Mouse (Mus musculus): ENCODE results near the gene Celf1. TPM values are rescaled to one million over a fixed set of nuclear protein-coding genes. Genes with fewer than 3 reads are reported as not detected.

Gene Celf1
- polyA plus RNA-seq, 1 experiment from 2014 or later, result 78.8 TPM

DNA sequence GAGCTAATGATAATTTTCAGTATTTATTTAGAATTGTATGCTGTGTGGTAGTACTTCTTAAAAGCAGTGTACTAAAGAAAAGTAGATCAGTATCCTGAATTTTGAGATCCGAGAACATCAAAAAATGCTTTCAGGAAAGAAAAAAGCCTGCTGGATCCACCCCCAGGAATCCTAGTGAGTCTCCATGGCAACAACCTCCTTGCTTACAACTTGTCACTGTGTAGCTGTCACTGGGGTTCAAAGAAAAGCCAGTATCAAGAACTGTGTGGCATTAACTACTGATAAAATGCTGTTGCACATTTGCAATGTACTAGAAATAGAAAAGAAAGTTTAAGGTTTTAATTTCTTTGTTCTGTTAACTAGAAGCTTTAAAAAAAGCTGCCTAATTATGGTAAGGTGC lies 15.9 kb downstream of the Celf1 start:
- Histone ChIP-seq H3K4me3 (ENCODE audit: low read depth, low read length) (no peak overlapping the region), H3K9ac (ENCODE audit: low read depth, low read length) (no peak overlapping the region), H3K36me3 (ENCODE audit: control insufficient read depth, insufficient read depth, low read length) (no peaks in the 10 kb centered on the region), H3K4me1 (replicated peaks; ENCODE audit: control insufficient read depth, insufficient read depth, low read length) (no peaks in the 10 kb centered on the region), H3K27ac (ENCODE audit: low read depth, low read length) (no peak overlapping the region), H3K4me2 (replicated peaks; ENCODE audit: low read depth, low read length) (no peak overlapping the region), H3K9me3 (ENCODE audit: control insufficient read depth, low read length) (no peaks in the 10 kb centered on the region), H3K27me3 (ENCODE audit: control insufficient read depth, insufficient read depth, low read length) (no peaks in the 10 kb centered on the region)
- DNase-seq (ENCODE audit: low spot score) (peak; percentile 31), ATAC-seq (ENCODE audit: low FRiP score) (no peak)
- 27% methylated on average over 1 of the region's 1 CpGs for WGBS

DNA sequence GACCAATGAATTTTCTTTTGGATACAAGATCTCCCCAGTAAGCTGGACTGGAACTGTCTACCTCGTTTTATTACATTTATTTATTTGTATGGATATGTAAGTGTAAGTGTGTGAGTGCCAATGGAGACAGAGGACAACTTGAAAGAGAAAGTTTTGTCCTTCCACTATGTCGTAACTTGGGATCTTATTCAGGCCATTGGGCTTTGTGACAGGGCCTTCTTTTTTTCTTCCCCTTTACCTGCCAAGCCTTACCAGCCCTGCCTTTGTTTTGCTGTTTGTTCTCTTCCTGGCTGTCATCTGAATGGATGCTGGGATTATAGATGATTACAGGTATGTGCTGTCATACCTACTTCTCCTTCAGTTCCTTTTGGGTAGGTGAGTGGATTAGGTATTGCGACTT lies 18.7 kb downstream of the Celf1 start:
- ATAC-seq (ENCODE audit: low FRiP score), result no peak

DNA sequence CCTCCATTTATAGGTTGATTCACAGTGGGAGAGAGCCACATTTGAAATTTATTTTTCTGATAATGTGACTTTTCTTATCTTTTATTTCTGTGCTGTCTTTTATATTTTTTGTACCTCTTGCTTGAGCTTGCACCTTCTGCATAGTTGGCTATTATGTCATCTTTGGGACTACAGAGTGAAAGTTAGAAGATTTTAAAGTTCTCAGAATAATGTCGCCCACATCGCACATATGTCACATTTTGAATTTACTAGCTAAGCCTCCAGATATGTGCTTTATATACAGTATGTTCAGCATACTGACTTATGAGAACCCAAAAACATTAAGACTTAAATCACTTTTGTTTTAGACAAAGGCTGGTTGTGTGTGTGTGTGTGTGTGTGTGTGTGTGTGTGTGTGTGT lies 19.8 kb downstream of the Celf1 start:
- DNase-seq (ENCODE audit: low spot score) (no peak), ATAC-seq (ENCODE audit: low FRiP score) (no peak)
- H3K27me3 ChIP-seq (ENCODE audit: control insufficient read depth, insufficient read depth, low read length), result no peaks in the 10 kb centered on the region
- H3K4me2 ChIP-seq (replicated peaks; ENCODE audit: low read depth, low read length), result no peak overlapping the region
- no peaks in the 10 kb centered on the region for H3K9me3 ChIP-seq (ENCODE audit: control insufficient read depth, low read length)
- H3K27ac ChIP-seq (ENCODE audit: low read depth, low read length), result no peak overlapping the region
- no peaks in the 10 kb centered on the region for H3K36me3 ChIP-seq (ENCODE audit: control insufficient read depth, insufficient read depth, low read length)
- no peak overlapping the region for H3K9ac ChIP-seq (ENCODE audit: low read depth, low read length)
- H3K4me3 ChIP-seq (ENCODE audit: low read depth, low read length), result no peak overlapping the region
- WGBS, result 98% methylated on average over 2 of the region's 2 CpGs
- no peaks in the 10 kb centered on the region for H3K4me1 ChIP-seq (replicated peaks; ENCODE audit: control insufficient read depth, insufficient read depth, low read length)

More for the DNA sequence above, 18.7 kb downstream of the Celf1 start:
- Histone ChIP-seq H3K4me1 (replicated peaks; ENCODE audit: control insufficient read depth, insufficient read depth, low read length) (no peaks in the 10 kb centered on the region), H3K4me3 (ENCODE audit: low read depth, low read length) (no peak overlapping the region), H3K27me3 (ENCODE audit: control insufficient read depth, insufficient read depth, low read length) (no peaks in the 10 kb centered on the region), H3K9me3 (ENCODE audit: control insufficient read depth, low read length) (no peaks in the 10 kb centered on the region), H3K36me3 (ENCODE audit: control insufficient read depth, insufficient read depth, low read length) (no peaks in the 10 kb centered on the region), H3K27ac (ENCODE audit: low read depth, low read length) (no peak overlapping the region), H3K4me2 (replicated peaks; ENCODE audit: low read depth, low read length) (no peak overlapping the region), H3K9ac (ENCODE audit: low read depth, low read length) (no peak overlapping the region)
- WGBS, result 92% methylated on average over 3 of the region's 3 CpGs
- DNase-seq (ENCODE audit: low spot score), result no peak

DNA sequence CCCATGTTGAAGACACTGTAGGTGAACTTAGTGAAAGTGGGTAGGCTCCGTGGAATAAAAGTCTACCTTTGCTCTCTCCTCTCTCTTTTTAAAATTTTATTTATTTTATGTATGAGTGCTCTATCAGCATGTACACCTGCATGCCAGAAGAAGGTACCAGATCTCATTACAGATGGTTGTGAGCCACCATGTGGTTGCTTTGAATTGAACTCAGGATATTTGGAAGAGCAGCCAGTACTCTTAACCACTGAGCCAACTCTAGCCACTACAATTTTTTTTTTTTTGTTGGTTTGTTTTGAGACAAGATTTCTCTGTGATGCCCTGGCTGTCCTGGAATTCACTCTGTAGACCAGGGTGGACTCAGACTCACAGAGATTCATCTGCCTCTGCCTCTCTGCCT lies 23.1 kb downstream of the Celf1 start:
- H3K27me3 ChIP-seq (ENCODE audit: control insufficient read depth, insufficient read depth, low read length), result no peaks in the 10 kb centered on the region
- ATAC-seq (ENCODE audit: low FRiP score) (no peak), DNase-seq (ENCODE audit: low spot score) (no peak)
- no peak overlapping the region for H3K4me2 ChIP-seq (replicated peaks; ENCODE audit: low read depth, low read length)
- H3K9ac ChIP-seq (ENCODE audit: low read depth, low read length), result no peak overlapping the region
- no peak overlapping the region for H3K27ac ChIP-seq (ENCODE audit: low read depth, low read length)
- H3K4me3 ChIP-seq (ENCODE audit: low read depth, low read length), result no peak overlapping the region
- H3K4me1 ChIP-seq (replicated peaks; ENCODE audit: control insufficient read depth, insufficient read depth, low read length), result no peaks in the 10 kb centered on the region
- H3K36me3 ChIP-seq (ENCODE audit: control insufficient read depth, insufficient read depth, low read length), result no peaks in the 10 kb centered on the region
- no peaks in the 10 kb centered on the region for H3K9me3 ChIP-seq (ENCODE audit: control insufficient read depth, low read length)
- WGBS, result 97% methylated on average over 1 of the region's 1 CpGs

DNA sequence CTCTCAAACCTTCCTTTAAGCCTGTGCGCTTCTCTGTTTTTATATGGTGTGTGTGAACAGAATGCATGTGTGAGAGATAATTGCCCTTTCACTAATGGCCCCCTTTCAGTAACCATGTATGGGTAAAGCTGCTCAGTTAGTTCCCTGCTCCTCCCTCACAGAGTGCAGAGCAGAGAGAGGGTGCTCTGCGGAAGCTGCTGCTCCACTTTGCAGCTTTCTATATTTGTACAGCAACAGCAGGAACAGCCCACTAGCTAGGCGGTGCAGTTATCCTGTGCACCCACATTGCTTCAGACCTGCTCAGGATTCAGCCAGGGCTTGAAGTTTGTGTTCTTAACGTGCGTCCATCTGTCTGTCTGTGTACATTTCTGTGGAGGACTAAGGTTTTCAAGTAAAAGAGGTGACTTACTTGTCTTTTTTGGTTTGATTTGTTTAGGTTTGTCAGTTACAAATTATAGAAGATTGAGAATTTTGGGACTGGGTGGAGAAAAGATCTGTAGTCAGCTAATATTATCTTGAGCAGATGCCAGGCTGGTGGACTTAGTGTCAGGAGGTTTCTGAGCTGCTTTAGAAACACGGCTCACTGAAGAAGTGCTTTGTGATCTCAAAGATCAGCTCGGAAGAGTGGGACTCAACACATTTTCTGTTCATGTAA lies 24.8 kb downstream of the Celf1 start:
- DNase-seq (ENCODE audit: low spot score), result no peak
- no peak overlapping the region for H3K4me3 ChIP-seq (ENCODE audit: low read depth, low read length)
- no peaks in the 10 kb centered on the region for H3K4me1 ChIP-seq (replicated peaks; ENCODE audit: control insufficient read depth, insufficient read depth, low read length)
- H3K9me3 ChIP-seq (ENCODE audit: control insufficient read depth, low read length), result no peaks in the 10 kb centered on the region
- no peak overlapping the region for H3K9ac ChIP-seq (ENCODE audit: low read depth, low read length)
- H3K27ac ChIP-seq (ENCODE audit: low read depth, low read length), result no peak overlapping the region
- H3K4me2 ChIP-seq (replicated peaks; ENCODE audit: low read depth, low read length), result no peak overlapping the region
- no peak for ATAC-seq (ENCODE audit: low FRiP score)
- no peaks in the 10 kb centered on the region for H3K36me3 ChIP-seq (ENCODE audit: control insufficient read depth, insufficient read depth, low read length)
- H3K27me3 ChIP-seq (ENCODE audit: control insufficient read depth, insufficient read depth, low read length), result no peaks in the 10 kb centered on the region
- 91% methylated on average over 7 of the region's 7 CpGs for WGBS

DNA sequence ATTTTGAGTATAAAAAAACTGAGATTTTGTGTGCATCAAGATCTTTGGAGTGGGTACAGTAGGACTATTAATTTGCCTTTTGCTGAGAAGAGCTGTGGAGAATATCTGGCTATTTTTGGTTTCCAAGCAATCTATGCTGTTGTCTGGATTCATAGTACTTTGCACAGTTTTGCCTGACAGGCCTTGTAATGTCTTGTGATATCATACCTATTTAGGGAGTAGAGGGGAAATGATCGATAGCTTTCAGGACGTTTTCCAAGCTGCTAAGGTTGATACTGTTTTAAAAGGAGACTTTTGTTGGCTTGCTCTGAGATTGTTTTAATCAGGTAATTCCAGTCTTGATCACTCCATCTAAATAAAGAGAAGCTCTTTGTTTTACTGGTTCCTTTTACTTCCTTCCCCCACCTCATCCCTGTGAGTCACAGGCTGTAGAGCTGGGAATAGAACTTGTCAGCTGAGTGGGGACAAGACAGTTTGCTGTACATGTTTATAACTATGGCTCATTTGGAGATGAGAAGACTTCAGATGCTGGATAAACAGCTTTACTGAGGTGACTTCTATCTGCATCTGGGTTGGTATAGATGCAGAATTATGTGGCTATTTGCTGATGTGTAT lies 25.4 kb downstream of the Celf1 start:
- no peaks in the 10 kb centered on the region for H3K36me3 ChIP-seq (ENCODE audit: control insufficient read depth, insufficient read depth, low read length)
- no peak overlapping the region for H3K27ac ChIP-seq (ENCODE audit: low read depth, low read length)
- DNase-seq (ENCODE audit: low spot score) (no peak), ATAC-seq (ENCODE audit: low FRiP score) (no peak)
- no peak overlapping the region for H3K9ac ChIP-seq (ENCODE audit: low read depth, low read length)
- 85% methylated on average over 2 of the region's 2 CpGs for WGBS
- no peak overlapping the region for H3K4me3 ChIP-seq (ENCODE audit: low read depth, low read length)
- no peaks in the 10 kb centered on the region for H3K27me3 ChIP-seq (ENCODE audit: control insufficient read depth, insufficient read depth, low read length)
- no peaks in the 10 kb centered on the region for H3K4me1 ChIP-seq (replicated peaks; ENCODE audit: control insufficient read depth, insufficient read depth, low read length)
- H3K9me3 ChIP-seq (ENCODE audit: control insufficient read depth, low read length), result no peaks in the 10 kb centered on the region
- H3K4me2 ChIP-seq (replicated peaks; ENCODE audit: low read depth, low read length), result no peak overlapping the region

DNA sequence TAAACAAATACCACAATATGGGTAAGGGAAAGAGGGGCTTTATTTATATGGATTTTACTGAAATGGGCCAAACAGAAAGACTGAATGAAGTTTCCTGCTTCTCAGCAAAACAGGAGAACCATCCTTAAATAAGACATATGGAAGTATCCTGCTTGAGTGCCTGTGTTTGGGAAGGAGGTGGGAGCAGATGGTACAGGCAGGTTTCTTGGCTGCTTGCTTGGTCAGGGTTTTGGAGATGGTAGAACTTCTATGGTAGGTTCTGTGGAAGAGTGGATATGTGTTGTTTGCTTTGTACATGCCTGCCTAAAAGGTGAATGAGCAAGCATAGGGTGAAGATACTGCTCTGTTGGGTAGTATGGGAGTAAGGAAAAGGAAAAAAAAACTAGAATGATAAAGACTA lies 30.4 kb downstream of the Celf1 start:
- ATAC-seq (ENCODE audit: low FRiP score), result no peak
- no peaks in the 10 kb centered on the region for H3K4me1 ChIP-seq (replicated peaks; ENCODE audit: control insufficient read depth, insufficient read depth, low read length)
- H3K27me3 ChIP-seq (ENCODE audit: control insufficient read depth, insufficient read depth, low read length), result no peaks in the 10 kb centered on the region
- no peak for DNase-seq (ENCODE audit: low spot score)
- no peaks in the 10 kb centered on the region for H3K9me3 ChIP-seq (ENCODE audit: control insufficient read depth, low read length)
- H3K4me2 ChIP-seq (replicated peaks; ENCODE audit: low read depth, low read length), result no peak overlapping the region
- no peak overlapping the region for H3K27ac ChIP-seq (ENCODE audit: low read depth, low read length)
- H3K4me3 ChIP-seq (ENCODE audit: low read depth, low read length), result no peak overlapping the region
- no peaks in the 10 kb centered on the region for H3K36me3 ChIP-seq (ENCODE audit: control insufficient read depth, insufficient read depth, low read length)
- no peak overlapping the region for H3K9ac ChIP-seq (ENCODE audit: low read depth, low read length)

DNA sequence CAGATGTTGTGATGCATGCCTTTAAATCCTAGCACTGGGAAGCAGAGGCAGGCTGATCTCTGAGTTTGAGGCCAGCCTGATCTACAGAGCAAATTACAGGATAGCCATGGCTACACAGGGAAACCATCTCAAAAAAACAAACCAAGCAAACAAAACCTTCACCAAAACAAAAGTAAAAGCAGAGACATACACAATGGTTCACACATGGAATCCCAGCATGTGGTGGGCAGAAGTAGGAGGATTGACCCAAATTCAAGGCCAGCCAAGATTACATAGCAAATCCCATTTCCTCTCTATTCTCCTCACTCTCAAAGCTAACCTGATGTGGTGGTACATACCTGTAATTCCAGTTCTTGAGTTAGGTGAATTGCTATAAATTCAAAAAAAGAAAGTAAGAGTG lies 33.9 kb downstream of the Celf1 start:
- DNase-seq (ENCODE audit: low spot score), result no peak
- no peak for ATAC-seq (ENCODE audit: low FRiP score)

DNA sequence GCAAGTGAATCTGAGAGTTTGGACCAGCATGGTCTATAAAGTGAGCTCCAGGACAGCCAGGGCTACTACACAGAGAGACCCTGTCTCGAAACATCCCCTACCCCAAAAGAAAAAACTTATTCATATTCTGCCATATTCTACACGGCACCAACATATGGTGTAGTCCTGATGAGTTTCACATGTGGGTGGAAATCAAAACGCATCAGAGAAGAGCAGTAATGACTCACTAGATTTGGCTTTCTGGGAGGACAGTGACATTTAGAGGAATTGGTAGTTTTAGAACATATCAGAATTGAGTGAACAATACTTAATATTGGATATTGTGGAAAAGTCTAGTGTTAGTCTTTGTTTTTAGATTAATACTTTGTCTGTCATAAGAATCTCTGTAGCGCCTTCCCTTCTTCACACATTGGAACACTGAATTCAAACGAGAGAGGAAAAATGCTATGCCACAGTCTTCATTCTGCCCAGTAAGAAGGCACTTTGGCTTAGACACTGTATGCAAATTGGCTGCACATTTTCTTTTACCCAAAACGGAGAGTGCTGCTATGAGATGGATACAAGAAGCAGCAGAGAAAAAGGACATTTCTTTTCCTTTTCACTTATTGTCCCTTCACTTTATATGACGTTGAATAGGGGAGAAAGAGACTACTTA lies 35.1 kb downstream of the Celf1 start:
- Histone ChIP-seq H3K9ac (ENCODE audit: low read depth, low read length) (no peak overlapping the region), H3K9me3 (ENCODE audit: control insufficient read depth, low read length) (no peaks in the 10 kb centered on the region), H3K27me3 (ENCODE audit: control insufficient read depth, insufficient read depth, low read length) (no peaks in the 10 kb centered on the region), H3K36me3 (ENCODE audit: control insufficient read depth, insufficient read depth, low read length) (no peaks in the 10 kb centered on the region), H3K4me3 (ENCODE audit: low read depth, low read length) (no peak overlapping the region), H3K27ac (ENCODE audit: low read depth, low read length) (no peak overlapping the region), H3K4me1 (replicated peaks; ENCODE audit: control insufficient read depth, insufficient read depth, low read length) (no peaks in the 10 kb centered on the region), H3K4me2 (replicated peaks; ENCODE audit: low read depth, low read length) (no peak overlapping the region)
- DNase-seq (ENCODE audit: low spot score), result no peak
- ATAC-seq (ENCODE audit: low FRiP score), result no peak
- 91% methylated on average over 7 of the region's 7 CpGs for WGBS

More for the DNA sequence above, 33.9 kb downstream of the Celf1 start:
- no peak overlapping the region for H3K9ac ChIP-seq (ENCODE audit: low read depth, low read length)
- H3K36me3 ChIP-seq (ENCODE audit: control insufficient read depth, insufficient read depth, low read length), result no peaks in the 10 kb centered on the region
- no peaks in the 10 kb centered on the region for H3K27me3 ChIP-seq (ENCODE audit: control insufficient read depth, insufficient read depth, low read length)
- H3K9me3 ChIP-seq (ENCODE audit: control insufficient read depth, low read length), result no peaks in the 10 kb centered on the region
- H3K4me2 ChIP-seq (replicated peaks; ENCODE audit: low read depth, low read length), result no peak overlapping the region
- no peaks in the 10 kb centered on the region for H3K4me1 ChIP-seq (replicated peaks; ENCODE audit: control insufficient read depth, insufficient read depth, low read length)
- no peak overlapping the region for H3K27ac ChIP-seq (ENCODE audit: low read depth, low read length)
- H3K4me3 ChIP-seq (ENCODE audit: low read depth, low read length), result no peak overlapping the region

Data from hindbrain, embryonic 11.5 days (tissue).